Mouse (Mus musculus) frontal cortex, postnatal 25 days (tissue): ENCODE measurements around the gene AI661453.
"Not testable (repeated sequence)": the region's sequence is repeated elsewhere in the genome, so short reads cannot be mapped to it uniquely, and the experiment has no call there.

Experiments
- DNase-seq, 2 experiments: peaks; one replicate each; pipeline ENCODE4 v3.0.0; 2022; ENCODE audit warnings: low spot score in 2 of 2

Gene AI661453

DNA sequence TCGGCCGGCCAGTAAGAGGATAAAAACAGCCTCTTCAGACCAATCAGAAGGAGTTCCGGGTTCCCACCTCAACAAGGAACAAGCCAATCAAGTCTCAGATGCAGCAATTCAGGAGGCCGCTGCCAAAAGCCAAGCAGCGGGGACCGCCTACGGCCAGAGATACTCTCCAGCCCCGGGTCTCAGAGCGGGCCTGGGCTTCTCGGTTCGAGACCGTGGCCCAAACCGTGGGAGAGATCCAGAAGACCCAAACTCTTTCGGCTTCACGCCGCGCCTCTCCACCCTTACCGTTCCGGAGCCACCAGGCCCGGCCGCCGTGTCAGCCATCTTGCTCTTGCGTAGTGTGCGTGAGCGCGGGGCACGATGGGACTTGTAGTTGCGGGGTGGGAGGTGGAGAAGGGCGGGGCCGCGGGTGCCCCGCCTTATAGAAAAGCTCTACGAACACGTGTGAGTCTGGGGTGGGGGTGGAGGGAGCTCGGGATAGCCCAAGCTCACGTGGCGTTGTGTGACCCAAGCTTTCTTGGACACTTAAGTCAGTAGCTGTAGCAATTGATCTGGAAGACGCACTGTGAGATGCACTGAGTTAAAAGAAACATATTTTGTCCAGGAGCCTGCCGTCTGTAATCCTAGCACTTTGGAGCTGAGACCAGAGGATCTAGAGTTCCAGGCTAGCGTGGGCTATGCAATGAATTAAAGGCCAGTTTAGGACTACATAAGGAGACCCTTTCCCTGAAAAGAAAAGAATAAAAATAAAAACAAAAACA is 65.7 kb downstream of the AI661453 start, which contains the start of gene Taf8:
Gene Taf8, minus strand, starts transcription at position 347 of the 761 bp plus-strand sequence.
- peak; percentile 88 to 91 for DNase-seq

GRCm38 (mm10) chr17:47502707-47503045 is 66.3 kb downstream of the AI661453 start:
- not testable (repeated sequence) for DNase-seq

GRCm38 (mm10) chr17:47503689-47504088 is 67.3 kb downstream of the AI661453 start:
- DNase-seq = no peak

GRCm38 (mm10) chr17:47504228-47504627 is 67.8 kb downstream of the AI661453 start:
- no peak for DNase-seq

- DNase-seq = peak; percentile 25 to 39
These were observed 68.5 kb downstream of the AI661453 start, which contains the start of gene Ccnd3 for GRCm38 (mm10) chr17:47504941-47505346. Ccnd3 (plus strand) TSS chr17:47505051.

DNA sequence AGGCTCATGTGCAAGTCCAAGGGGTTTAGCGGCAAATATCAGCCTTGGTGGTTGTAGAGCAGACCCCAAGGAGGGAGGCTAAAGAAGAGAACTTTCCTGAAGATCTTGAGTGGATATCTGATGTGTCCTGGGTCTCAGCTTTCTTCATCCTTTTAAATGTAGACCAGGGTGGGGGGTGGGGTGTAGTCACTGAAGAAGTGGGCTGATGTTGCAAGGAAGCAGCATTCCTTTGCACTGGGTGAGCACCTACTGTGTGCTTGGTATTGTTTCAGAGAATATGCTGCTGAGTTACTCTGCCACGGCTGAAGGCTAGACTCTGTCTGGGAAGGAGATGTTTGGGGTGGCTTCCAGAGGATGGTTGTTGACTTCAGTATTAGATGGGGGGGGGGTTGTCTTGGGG is 69.2 kb downstream of the AI661453 start:
- DNase-seq = no peak

GRCm38 (mm10) chr17:47506042-47506441 is 69.6 kb downstream of the AI661453 start:
- DNase-seq = no peak

- DNase-seq = no peak
These were observed 70.3 kb downstream of the AI661453 start for GRCm38 (mm10) chr17:47506697-47507096.

GRCm38 (mm10) chr17:47507523-47507922 is 71.1 kb downstream of the AI661453 start:
- no peak for DNase-seq

DNA sequence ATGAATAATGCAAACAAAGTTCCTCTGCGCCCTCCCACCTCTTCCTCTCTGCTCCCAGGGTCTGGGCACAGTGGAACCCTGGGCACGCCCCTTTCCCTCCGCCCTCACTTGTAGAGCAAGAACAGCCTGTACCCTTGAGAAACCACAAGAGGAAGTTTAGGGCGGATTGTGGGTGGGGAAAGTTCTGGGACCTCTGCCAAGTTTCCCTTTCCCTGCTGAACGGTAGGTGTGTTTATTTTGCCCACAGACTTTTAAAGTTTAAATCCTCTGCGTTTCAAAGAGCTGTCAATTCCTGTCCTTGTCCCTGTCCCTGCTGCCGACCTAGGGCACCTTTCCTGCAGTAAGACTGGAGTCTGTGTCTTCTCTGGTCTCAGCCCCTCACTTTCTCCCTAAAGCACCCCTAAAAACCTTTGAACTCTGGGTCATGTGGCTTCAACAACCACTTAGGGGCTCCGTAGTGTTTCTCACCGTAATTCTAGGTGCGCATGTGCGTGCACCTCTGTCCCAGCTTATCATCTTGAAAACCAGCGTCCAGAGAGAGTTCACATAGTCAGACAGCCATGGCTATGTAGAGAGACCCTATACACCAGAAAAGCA is 71.7 kb downstream of the AI661453 start:
- DNase-seq = peak; percentile 55 to 86

- no peak for DNase-seq
These were observed 72.8 kb downstream of the AI661453 start for GRCm38 (mm10) chr17:47509031-47509705.

DNA sequence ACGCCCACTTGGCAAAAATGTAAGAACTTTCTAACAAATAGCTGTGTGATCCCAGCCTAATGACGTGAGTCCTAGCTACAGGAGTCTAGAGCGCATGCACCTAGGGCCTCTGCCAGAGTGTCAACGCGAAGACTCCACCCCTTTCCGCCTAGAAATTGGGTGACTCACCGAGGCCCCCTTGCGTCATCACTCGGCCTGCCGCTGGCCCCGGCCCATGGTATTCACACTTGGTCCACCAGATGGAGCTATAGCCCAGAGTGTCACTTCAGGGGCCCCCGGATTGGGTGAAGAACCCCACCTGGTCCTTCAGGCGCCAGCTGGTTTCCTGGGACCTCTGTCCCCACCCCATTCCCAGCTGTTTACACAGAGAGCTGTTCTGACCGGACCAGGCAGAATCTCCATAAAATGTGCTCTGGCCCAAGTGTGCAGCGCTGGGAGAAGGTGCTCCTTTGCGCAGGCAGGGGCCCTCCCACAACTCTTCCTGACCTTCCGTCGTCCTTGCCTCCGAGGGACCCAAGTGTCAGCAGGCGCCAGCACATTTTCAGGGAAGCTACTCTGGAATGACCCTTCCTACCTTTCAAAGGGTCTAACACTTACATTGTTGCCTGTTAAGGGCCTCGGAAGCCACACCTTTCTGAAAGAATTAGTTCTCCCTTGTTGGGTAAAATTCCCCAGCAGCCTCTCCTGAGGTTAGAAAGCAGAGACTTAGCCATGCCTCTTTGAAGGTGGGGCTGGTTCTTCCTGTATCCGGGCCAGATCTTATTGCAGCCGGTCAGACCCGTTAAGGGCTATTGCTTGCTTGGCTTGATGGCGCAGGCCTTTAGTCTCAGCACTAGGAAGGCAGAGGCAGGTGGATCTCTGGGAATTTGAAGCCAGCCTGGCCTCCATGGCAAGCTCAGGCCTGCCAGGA is 75.0 kb downstream of the AI661453 start:
- DNase-seq = peak; percentile 96 to 97

DNA sequence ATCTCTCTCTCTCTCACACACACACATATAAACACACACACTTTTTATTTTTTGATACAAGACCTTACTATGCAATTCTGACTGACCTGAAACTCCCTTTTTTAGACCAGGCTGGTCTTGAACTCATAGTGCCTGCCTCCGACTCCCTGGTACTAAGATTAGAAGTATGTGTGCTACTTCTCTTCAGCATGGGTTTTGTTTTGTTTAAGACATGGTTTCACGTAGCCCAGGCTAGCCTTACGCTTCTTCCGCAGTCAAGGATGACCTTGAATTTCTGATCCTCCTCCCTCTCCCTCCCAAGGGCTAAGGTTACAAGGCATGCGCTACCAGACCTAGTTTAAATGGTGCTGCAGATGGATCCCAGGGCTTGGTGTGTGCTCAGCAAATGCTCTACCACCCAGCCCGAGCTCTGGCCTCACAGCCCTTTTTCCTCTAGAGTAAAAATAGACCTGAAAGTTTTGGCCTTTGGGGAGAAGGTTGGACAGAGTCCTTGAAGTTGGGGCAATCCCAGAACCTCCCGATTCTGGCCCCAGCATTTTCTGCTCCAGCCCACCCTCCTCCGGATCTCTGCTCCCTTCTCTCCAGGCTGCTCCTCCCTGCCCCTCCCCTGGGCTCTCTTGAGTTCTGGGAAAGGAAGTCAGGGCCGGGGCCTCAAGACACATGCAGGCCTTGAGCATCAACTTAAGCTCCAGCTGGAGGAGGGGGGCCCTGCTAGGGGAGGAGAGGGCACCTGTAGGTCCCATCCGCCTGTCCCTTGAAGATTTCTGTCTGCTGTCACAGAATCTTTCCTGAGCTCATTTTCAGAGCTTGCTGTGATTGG is 76.8 kb downstream of the AI661453 start:
- no peak for DNase-seq

GRCm38 (mm10) chr17:47515180-47515844 is 78.9 kb downstream of the AI661453 start:
- no peak for DNase-seq

GRCm38 (mm10) chr17:47516232-47516631 is 79.8 kb downstream of the AI661453 start:
- no peak for DNase-seq

- no peak for DNase-seq
These were observed 81.8 kb downstream of the AI661453 start for GRCm38 (mm10) chr17:47518205-47518604.
